Mouse (Mus musculus): ENCODE results near the gene Matn4.
A peak's percentile ranks its signal among the peaks of the same experiment; 100 is the strongest.

Gene Matn4

GRCm38 (mm10) chr2:164405060-164405459, at the start of gene Matn4:
TSS of gene Matn4 (minus strand) at chr2:164405160.
- DNase-seq (ENCODE audit: low spot score in 2 of 2) = no peak

- no peak for DNase-seq (ENCODE audit: low spot score in 2 of 2)
Observed at GRCm38 (mm10) chr2:164453887-164454500, 49.0 kb upstream of the Matn4 start.

DNA sequence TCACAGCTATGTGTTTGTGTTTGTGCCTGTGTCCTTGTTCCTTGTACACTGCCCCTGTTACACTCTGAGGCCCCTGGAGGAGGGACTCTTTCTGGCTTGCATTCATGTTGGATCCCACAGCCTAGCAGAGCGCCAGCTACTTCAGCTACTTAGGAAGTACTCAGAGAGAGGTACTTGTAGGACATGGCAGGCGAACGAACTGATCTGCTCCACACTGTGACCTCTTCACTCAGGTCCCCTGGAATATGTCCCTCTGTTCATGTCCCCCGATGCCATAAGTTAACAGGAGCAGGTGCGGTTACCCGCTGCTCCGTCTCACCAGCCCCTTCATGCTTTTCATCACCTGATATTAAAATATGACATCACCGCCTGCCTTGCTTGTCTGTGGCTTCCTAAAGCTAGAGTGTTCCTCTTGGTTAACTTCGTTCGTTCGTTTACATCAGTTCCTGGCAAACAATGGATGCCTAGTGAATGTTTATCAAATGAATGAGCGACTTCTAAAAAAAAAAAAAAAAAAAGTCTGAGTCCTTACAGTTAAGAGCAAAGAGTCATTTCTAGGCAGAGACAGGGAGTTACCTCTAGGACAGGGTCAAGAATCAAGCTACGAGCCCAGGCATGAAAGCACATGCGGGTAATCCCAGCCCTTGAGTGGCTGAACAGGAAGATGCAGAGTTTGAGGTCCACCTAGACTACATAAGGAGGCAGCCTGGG, 48.2 kb upstream of the Matn4 start:
- DNase-seq (ENCODE audit: low spot score in 2 of 2) = no peak

GRCm38 (mm10) chr2:164452000-164452676, 47.2 kb upstream of the Matn4 start:
- DNase-seq (ENCODE audit: low spot score in 2 of 2) = no peak

GRCm38 (mm10) chr2:164449341-164450042, 44.5 kb upstream of the Matn4 start:
- DNase-seq (ENCODE audit: low spot score in 2 of 2) = no peak

DNA sequence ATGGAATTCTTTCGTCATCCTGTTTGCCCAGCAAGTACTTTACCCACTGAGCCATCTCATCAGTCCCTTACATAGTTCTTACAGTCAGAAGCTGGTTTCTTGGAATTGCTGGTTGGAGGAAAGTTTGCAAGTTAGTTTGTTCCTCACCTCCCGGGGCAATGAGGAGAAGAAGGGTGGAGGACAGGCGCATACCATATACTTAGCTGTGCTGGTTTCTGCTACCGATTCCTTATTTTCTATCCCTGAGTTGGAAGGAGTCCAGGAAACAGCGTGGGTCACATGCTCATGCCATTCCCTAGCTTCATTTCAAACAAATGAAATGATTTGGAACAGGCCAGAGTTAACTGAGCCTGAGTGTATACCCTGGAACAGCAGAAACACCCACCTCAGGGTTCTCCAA, 44.0 kb upstream of the Matn4 start:
- DNase-seq (ENCODE audit: low spot score in 2 of 2) = no peak

DNA sequence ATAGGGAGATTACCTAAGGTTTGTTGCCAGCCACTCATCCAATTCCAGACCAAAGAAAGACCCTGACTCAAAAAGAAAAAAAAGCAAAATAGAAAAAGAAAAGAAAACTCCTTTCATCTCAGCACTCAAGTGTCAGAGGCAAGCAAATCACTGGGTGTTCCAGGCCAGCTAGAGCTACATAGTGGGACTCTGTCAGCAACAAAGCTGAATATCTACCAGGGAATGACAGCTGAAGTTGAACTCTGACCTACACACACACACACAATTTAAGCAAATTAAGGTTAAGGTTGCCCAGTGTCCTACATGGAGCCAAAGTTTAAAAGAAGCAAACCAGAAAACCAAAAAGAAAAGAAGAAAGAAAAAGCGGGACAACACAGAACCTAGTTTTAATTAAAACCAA, 43.2 kb upstream of the Matn4 start:
- DNase-seq (ENCODE audit: low spot score in 2 of 2) = no peak

GRCm38 (mm10) chr2:164446086-164446469, 41.1 kb upstream of the Matn4 start:
- no peak for DNase-seq (ENCODE audit: low spot score in 2 of 2)

- no peak for DNase-seq (ENCODE audit: low spot score in 2 of 2)
Observed at GRCm38 (mm10) chr2:164445399-164446085, 40.6 kb upstream of the Matn4 start.

DNA sequence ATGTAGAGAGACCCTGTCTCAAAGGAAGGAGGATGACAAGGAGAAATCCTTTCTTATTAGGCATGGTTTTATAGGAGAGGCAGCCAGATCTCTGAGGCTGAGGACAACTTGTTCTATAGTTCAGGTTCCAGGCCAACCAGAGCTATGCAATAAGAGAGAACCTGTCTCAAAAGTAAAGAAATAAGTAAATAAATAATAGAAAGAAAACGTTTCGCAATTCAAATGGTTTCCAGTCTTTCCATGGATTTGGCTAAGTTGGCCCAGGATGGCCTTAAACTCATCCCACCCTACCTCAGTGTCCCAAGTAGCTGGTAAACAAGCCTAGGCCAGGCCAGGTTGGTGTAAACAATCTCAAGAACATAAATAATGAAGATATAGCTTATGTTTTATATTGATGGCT, 39.7 kb upstream of the Matn4 start:
- DNase-seq (ENCODE audit: low spot score in 2 of 2) = no peak

DNA sequence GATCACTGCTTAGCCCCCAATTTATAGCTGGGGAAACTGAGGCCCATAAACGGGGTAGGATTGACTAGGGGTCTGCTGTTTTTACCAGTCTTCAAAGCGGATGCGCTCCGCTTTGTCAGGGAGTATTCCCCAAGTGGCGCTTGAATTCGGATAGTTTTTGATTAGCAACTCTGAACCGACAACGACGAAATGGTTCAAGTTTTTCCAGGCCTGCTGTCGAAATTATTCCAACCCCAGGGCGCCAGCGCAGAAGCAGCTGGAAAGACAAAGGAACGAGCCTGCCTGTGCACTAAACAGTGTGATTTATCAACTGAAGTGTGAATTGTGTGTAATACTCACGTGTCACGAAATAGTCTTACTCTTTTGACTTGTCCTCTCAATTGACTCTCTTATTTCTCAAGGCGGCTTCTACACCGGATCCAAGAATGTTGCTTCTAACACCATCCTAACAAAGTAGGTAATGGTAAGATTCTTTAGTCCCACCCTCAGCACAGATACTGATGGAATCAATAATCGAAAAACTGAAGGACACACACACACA, 38.6 kb upstream of the Matn4 start, which contains the start of gene Sdc4:
TSS of gene Sdc4 (minus strand) at position 428 of the 541 bp plus-strand sequence.
- no peak for DNase-seq (ENCODE audit: low spot score in 2 of 2)

GRCm38 (mm10) chr2:164443051-164443437, 38.1 kb upstream of the Matn4 start:
- DNase-seq (ENCODE audit: low spot score in 2 of 2) = peak; percentile 59 to 78

- DNase-seq (ENCODE audit: low spot score in 2 of 2) = no peak
Observed at GRCm38 (mm10) chr2:164442315-164443050, 37.5 kb upstream of the Matn4 start.

GRCm38 (mm10) chr2:164441731-164442130, 36.8 kb upstream of the Matn4 start:
- DNase-seq (ENCODE audit: low spot score in 2 of 2) = no peak

- peak; percentile 83 to 84 for DNase-seq (ENCODE audit: low spot score in 2 of 2)
Observed at GRCm38 (mm10) chr2:164441155-164441554, 36.2 kb upstream of the Matn4 start.

GRCm38 (mm10) chr2:164440314-164440713, 35.4 kb upstream of the Matn4 start:
- DNase-seq (ENCODE audit: low spot score in 2 of 2) = no peak

DNA sequence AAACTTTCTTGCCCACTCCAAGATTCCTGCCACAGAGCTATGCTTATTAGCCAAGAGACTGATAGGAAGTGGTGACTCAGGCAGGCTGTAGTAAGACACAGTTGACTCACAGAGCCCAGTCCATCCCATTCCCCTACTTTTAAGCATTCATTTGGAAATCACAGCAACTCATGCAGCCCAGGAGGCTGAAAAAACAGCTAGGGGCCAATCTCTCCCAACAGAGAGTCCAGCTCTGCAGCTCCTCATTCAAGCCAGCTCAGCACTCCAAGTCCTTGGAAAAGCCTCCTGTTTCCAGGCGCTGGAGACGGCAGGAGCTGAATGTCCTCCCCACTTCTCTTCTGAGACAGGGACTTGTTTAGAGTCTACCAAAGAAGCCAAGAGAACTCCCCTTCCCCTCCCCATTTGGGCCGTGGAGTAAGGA, 34.1 kb upstream of the Matn4 start:
- DNase-seq (ENCODE audit: low spot score in 2 of 2) = no peak

DNA sequence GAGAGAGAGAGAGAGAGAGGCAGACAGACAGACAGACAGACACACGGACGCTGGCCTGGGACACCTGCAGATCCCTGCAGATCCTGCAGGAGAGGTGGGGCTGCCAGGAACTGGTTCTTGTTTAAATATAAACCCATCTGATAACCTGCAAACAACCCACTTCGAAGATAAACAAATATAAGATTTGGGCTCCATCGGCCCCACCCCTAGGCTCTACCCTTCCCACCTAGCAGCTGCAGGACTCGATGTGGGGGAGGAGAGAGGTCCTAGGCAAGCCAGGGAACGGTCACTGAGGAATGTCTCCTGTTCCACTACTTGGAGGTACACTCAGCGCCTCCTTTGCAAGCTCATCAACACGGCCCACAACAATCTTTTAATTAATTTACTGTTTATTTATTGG, 33.3 kb upstream of the Matn4 start:
- DNase-seq (ENCODE audit: low spot score in 2 of 2) = no peak

DNA sequence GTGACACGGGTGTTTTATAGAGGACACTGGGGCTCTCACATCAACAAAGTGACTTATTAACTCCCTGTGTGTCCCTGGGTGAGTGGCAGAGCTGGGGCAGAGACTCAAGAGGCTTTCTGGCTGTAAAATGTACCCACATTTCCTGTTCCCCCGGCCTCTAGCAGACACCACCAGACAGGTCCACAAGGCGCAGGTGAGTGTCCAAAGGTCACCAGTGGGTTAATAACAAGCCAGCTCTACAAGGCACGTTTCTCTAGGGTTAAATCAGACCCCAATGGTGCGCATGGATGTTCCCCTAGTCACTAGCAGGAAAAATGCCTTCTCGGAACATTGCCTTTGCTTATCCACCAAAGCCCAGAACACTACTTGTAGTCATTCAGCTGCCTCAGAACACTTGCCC, 32.8 kb upstream of the Matn4 start:
- no peak for DNase-seq (ENCODE audit: low spot score in 2 of 2)

DNA sequence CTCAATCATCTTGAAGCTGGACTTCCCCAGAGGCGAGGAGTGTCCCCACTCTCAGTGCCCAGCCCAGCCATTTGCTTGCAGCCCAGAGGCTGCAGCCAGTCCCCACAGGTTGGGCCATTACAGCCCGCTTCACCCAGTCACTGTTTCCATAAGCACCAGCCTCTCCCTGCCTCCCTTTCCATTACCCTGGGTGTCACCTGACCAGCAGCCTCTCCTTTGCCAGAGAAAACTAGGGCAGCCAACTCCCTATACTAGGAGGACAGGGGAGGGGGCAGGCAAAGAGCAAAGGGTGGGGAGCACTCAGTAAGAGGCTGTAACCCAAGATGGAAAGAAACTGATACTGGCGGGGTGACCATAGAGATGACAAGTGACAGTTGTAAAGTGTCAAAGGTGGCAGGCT, 32.0 kb upstream of the Matn4 start:
- DNase-seq (ENCODE audit: low spot score in 2 of 2) = no peak

All from natural killer cell, adult 2 months (primary cell).